Mouse (Mus musculus): Measurements from ENCODE around the gene H2afj.

DNA sequence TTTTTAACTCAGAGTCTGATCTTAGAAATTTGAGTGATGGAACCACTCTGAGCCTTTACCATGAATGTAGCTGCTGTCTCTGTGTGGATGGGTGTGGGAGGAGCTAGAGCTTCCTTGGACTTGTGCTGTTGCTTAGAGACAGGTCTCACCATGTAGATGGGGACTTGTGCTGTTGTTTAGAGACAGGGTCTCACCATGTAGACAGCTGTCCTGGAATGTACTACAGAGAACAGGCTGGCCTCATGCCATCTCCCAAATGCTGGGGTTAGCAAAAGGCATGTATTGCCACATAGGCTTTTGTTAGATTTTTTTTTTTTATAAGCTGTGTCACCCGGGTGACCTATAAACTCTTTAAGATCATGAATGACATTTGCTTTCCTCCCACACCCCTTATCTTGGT is 44.1 kb upstream of the H2afj start:
- TF ChIP-seq CTCF (IDR thresholded peaks at IDR 0.05; ENCODE audit: extremely low read depth, insufficient read depth, low read length) (no peak), POLR2A (IDR thresholded peaks at IDR 0.05; ENCODE audit: extremely low read depth, insufficient read depth, low read length) (no peak)
